Mouse (Mus musculus) monocyte, adult 2 months (primary cell): ENCODE measurements around the gene Mark2.

Source experiments
- DNase-seq, 2 experiments: peaks; one replicate each; pipeline ENCODE4 v3.0.0; 2022; ENCODE audit warnings: low spot score in 2 of 2, low read depth in 1 of 2

Mark2 gene

GRCm38 (mm10) chr19:7295959-7296358, 45.7 kb downstream of the Mark2 start:
- DNase-seq, result no peak

GRCm38 (mm10) chr19:7295071-7295658, 46.5 kb downstream of the Mark2 start:
- DNase-seq, result peak in 1 of 2 experiments; percentile 23

- no peak for DNase-seq
Observed at GRCm38 (mm10) chr19:7294098-7294876, 47.4 kb downstream of the Mark2 start.

- no peak for DNase-seq
Observed at GRCm38 (mm10) chr19:7291958-7292709, 49.5 kb downstream of the Mark2 start.

- DNase-seq, result no peak
Observed at GRCm38 (mm10) chr19:7289767-7290166, 51.9 kb downstream of the Mark2 start.

DNA sequence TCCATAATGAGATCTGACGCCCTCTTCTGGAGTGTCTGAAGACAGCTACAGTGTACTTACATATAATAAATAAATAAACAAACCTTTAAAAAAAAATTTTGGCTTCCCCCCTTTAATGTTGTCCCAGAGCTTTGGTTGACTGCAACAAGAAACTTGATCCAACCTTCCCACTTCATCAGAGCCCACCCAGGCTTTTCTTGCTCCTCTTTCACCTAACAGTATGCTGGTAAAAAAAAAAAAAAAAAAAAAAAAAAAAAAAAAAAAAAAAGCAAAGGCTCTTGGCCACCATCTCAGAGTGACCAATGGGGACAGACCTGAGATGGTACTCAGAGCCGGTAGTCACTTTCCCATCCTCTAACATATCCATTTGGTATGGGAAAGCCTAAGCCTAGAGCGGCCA, 53.4 kb downstream of the Mark2 start:
- no peak for DNase-seq

- DNase-seq, result no peak
Observed at GRCm38 (mm10) chr19:7286563-7287315, 54.9 kb downstream of the Mark2 start.

- DNase-seq, result no peak
Observed at GRCm38 (mm10) chr19:7280557-7281330, 60.9 kb downstream of the Mark2 start.

DNA sequence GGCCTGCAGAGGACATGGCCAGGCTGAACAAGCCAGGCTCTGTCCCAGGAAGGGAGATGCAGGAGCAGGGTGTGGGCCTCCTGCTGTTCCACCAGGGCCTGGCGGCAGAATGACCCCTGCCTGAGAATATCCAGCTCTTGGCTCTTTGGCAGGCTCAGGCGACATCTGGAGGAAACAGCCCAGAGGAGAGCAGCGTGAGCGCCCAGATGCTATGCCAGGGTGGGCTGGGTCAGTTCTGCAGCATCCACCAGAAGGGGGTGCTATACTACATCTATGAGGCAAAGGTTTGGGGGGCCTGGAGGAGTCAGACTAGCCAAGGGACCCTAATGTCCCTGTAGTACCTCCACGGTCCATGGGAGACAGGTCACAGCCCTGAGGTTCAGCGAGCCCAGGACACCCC, 62.5 kb downstream of the Mark2 start:
- DNase-seq, result no peak

- DNase-seq, result no peak
Observed at GRCm38 (mm10) chr19:7278200-7278906, 63.3 kb downstream of the Mark2 start.

- no peak for DNase-seq
Observed at GRCm38 (mm10) chr19:7276796-7277195, 64.9 kb downstream of the Mark2 start.

DNA sequence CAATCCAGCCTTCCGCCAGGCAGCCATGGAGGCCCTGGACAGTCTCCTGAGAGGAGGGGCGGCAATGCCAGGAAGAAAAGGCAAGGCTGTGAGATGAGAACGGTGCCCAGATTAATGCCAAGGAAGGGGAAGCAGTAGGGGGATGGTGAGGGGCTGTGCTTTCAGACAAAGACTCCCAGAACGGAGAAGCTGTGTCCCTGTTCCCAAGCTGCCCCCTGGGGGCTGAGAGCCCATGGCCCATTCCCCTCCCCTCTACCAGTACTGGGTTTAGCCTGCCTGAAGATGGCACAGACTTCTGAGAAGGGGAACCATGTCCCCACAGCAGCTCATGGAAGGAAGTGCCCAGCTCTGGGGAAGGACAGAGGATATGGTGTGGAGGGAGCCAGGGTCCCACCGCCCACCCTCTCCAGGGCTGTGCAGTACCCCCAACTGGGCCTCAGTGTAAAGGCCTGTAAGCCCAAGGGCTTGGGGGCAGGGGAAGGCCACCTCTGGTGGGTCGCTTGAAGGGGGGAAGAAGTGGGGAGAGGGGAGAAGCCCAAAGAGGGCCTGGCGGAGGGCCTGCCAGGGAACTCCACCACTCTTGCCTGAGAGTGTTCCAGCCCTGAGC, 65.5 kb downstream of the Mark2 start:
- no peak for DNase-seq

DNA sequence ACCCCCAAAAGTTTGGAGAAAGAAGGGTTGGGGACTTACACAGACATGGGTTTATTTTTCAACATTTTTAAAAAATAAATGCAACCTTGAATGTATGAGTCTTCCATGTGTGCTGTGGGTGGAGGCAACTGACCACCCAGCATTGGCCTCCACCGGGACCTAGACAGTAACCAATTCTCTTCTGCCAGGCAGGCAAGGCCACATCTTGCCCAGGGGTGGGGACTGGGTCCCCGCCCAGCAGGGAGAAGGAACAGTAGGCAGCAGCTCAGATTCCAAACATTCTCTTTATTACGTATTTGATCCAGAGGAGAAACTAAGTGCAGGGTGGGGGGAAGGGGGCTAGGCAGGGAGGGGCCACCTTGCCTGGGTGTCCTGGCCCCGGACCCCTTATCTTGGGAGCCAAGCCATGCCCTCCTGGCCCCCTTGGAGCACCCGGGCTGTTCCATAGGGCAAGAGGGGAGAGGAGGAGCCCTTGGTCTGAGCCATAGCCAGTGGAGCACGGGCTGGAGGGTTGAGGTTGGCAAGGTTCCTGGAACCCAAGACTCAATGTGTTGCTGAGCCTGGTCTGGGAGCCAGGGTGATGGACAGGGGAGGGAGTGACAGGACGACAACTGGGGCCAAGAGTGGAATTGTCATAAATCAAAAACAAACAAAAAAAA, 66.4 kb downstream of the Mark2 start:
- no peak for DNase-seq

DNA sequence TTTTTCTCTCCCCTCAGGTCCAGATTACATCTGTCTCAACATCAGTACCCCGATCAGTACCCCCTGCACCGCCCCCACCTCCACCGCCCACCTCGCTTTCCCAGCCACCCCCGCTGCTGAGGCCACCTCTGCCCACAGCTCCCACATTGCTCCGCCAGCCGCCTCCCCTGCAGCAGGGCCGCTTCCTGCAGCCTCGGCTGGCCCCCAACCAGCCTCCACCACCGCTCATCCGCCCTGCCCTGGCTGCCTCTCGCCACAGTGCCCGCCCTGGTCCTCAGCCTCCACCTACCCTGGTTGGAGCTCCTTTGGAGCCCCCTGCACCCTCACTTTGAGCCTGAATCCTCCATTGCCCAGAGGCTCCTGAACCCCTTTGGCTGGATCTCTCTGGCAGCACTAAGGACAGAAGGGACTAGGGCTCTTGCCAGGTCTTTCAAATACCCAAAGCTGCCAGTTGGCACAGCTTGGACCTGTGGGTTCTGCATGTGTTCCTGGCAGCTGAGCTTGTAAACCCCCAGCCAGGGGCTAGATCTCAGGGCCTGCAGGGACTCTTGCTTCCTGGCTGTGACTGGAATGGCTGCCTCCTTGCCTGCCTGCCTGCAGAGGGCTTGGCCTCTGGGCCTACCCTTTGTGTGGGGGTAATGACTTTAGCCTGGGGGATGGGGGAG, 67.2 kb downstream of the Mark2 start:
- no peak for DNase-seq

DNA sequence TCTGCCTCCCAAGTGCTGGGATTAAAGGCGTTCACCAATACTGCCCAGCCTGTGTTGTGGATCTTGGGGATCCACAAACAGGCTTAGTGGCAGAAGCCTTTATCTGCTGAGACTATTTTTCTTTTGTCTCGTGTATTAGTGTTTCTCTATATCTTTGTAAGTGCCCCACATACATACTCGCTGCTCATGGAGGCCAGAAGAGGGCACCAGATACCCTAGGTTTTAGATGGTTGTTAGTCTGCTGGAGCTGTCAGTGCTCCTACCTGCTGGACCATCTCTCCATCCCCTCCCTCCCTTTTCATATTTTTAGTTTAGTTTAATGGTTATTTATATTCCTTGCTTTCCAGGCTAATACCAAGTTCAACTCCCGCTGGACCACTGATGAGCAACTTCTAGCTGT, 68.2 kb downstream of the Mark2 start:
- no peak for DNase-seq

GRCm38 (mm10) chr19:7269290-7270044, 72.2 kb downstream of the Mark2 start:
- no peak for DNase-seq

- peak; percentile 30 to 60 for DNase-seq
Observed at GRCm38 (mm10) chr19:7268722-7269090, 73.0 kb downstream of the Mark2 start.
